Mouse (Mus musculus): ENCODE measurements around the gene Slc27a2.

DNA sequence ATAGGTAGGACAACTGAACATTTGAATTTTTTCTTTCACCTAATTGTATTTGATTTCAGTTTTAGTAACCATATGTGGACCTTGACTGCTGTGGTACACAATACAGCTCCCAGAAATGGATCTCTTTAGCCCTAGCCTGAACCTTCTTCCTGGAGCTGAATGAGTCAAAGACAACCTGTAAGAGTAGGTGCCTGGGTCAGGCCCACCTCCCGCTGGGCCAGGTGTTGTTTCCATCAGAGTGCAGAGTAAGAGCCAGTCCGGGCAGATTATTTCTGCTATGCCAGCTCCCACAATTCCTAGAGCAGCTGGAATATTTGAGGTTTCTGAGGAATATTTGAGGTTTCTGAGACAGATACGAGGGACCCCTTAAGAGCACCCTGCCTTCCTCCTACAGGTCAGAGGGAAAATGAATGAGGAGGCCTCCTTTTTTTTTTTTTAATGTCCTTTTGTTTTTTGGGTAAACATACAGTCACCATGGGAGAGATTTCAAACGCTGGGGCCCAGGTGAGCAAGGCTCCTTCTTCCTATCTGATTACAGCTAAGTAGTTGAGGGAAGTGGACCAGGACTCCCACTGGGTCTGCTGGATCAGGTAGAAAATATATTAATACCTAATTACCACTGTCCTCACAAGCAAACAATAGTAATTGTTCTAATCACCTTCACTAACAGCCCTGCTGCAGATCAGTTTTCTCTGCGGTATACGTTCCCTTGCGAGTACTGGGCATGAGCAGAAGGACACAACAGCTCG lies 32.6 kb downstream of the Slc27a2 start:
- no peak for TF ChIP-seq CTCF (IDR thresholded peaks at IDR 0.05; ENCODE audit: control insufficient read depth, insufficient read depth, insufficient read length)
- TF ChIP-seq CEBPB (IDR thresholded peaks at IDR 0.05; ENCODE audit: low read depth): no peak
- no peak for TF ChIP-seq USF1 (IDR thresholded peaks at IDR 0.05; ENCODE audit: low read depth)
- TF ChIP-seq FOSL1 (IDR thresholded peaks at IDR 0.05; ENCODE audit: insufficient read depth, low read length, poor library complexity, severe bottlenecking): no peak
- no peak for TF ChIP-seq MYOD1 (IDR thresholded peaks at IDR 0.05; ENCODE audit: control insufficient read depth, insufficient read length, low read depth)

All from C2C12 (cell line).